Mouse (Mus musculus) heart, postnatal 25 days (tissue): ENCODE results near the gene C730034F03Rik. TPM values are rescaled to one million over a fixed set of nuclear protein-coding genes. Genes with fewer than 3 reads are reported as not detected.
"Not testable (repeated sequence)": the region's sequence is repeated elsewhere in the genome, so short reads cannot be mapped to it uniquely, and the experiment has no call there.

Source experiments
- DNase-seq: peaks from one replicate; pipeline ENCODE4 v3.0.0; 2022; ENCODE audit warnings: low spot score
- intact Hi-C: fragments of 180-260 bp; cut with DNase I; formaldehyde crosslinking; loops from one replicate; pipeline ENCODE4 v1.15.1; 2025
- total RNA-seq, 2 experiments: library from RNA; stranded (reverse); gene quantifications; 2 replicates each; pipeline ENCODE4 v1.2.3; 2021

Gene C730034F03Rik
- total RNA-seq, 2 experiments from 2014 or later: 1.5 TPM

DNA sequence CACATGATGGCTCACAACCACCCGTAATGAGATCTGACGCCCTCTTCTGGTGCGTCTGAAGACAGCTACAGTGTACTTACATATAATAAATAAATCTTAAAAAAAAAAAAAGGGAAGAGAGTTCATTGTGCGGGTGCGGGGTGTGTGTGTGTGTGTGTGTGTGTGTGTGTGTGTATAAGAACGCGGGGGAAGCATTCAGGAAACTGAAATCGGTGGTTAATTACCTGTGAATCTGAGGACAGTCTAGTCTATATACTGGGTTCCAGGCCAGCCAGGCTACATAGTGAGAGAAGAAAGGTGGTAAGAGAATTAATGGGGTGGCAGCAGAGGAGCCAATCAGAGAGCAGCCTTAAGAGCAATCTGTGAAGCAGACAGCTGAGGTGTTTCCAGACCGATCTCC is 1.4 kb downstream of the C730034F03Rik start:
- intact Hi-C loops: loop anchor here (2.0 kb wide), 1 partner anchor 44 kb away; no protein-coding TSS in a partner anchor
- not testable (repeated sequence) for DNase-seq

DNA sequence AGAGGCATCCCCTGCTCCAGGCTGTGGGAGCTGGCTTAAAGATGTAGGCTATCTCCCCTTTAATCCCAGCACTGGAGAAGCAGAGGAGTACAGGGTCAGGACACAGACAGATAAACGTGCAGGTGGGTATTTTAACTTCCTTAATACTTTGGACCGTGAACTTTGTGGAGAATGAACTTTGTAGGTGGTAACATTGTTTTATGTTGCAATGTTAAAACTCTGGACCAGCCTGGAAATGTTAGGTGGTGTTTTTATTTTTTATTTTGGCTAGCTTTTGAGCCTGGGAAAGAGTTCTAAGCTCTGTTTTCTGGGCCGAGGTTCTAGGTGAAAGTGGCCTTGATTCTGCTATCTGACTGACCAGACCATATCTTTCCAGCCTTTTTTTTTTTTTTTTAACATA is 1.9 kb downstream of the C730034F03Rik start:
- intact Hi-C loops: loop anchor here (2.0 kb wide), 1 partner anchor 44 kb away; no protein-coding TSS in a partner anchor
- no peak for DNase-seq

DNA sequence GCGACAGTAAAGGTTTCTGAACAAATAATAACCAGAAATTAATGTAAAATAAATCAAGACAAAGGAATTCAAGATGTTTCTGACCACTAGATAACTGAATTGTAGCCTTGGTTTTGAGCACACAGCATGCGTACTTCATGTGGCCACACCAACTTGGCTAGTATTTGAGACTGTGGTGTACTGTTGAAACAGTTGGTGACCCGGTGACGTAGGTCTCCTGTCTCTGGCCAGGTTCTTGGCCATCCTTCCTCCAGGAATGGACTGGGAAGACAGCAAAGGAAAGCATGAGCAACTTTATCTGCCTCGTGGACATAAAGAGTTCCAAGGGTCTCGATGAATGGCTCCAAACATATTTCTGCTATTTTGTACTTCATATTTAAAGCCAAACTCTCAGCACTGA is 2.4 kb downstream of the C730034F03Rik start:
- no peak for DNase-seq

DNA sequence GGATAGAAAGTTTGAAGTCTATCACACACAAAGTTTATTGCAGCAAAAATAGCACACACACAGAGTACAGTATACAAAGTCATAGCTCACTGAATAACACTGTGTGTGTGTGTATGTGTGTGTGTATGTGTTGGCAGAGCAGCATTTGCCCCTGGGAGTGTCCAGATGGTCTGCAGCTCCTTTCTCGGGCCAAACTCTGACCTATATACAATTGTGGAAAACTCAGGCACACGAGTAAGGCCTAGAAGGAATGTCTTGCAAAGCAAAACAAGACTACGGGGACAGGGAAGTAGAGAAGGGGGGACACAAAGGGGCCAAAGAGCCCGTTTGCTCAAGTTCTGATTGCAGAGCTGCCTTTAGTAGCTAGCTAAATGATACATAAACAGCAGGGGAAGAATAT is 3.6 kb downstream of the C730034F03Rik start:
- intact Hi-C loops: no loop called here
- no peak for DNase-seq

More for the DNA sequence above, 2.4 kb downstream of the C730034F03Rik start:
- intact Hi-C loops: loop anchor here (2.0 kb wide), 1 partner anchor 43 kb away; no protein-coding TSS in a partner anchor

DNA sequence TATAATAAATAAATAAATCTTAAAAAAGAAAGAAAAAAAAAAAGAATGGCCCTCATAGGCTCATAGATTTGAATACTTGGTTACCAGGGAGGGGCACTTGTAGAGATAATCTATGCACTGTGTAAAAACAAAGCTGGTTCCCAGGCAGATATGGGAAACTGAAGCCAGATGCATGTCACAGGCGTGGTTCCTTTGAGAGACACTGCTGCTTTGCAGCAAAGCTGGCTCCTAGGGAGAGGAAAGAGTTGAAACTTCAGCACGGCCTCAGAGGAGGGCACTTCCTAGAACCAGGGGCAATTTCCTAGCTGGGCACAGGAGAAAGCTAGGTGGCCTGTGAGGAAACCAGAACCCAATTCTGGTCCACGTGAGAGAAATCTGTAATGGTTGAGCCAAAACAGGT is 4.7 kb downstream of the C730034F03Rik start:
- no peak for DNase-seq
- intact Hi-C loops: no loop called here

DNA sequence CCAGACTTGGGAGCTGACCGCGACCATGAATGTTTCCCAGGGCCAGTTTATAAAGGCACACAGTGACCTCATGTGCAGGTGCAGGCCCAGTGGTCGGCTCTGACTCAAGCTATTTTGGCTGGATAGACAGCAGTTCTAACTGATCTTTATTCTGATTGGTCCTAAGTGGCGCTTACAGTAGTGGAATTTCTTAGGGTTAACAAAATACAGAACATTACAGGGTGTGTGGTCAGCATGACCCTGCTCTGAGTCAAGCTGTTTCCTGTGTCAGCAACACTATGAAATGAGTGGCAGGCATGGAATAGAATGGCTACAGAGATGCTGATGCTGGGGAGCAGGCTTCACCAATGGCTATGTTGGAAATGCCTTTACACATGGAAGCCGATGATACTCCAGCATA is 6.5 kb downstream of the C730034F03Rik start:
- intact Hi-C loops: no loop called here
- no peak for DNase-seq

DNA sequence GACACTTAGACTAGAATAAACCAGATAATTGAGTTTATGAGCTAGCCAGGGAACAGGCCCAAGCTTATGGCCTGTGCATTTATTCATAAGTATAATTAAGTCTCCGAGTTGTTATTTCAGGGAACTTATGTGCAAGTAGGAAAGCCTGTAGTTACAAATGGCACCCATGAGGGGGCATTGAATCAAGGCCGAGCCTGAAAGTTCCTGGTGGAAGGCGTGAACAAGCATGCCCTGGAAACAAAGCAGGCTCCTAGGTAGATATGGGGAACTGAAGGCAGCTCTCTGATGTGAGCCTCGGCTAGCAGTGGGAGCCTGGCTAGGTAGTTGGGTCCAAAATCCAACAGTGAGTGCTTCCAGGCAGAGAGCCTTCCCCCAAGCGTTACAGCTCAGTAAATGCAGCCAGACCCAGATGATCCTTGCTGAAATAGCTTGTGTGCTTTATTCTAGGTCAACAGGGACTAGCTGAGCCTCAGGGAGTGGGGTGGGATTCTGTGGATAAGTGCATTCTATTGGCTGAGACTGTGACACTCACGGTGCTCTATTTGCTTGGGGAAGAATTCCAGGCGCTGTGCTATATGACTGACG is 13.2 kb downstream of the C730034F03Rik start:
- no peak for DNase-seq
- intact Hi-C loops: no loop called here

DNA sequence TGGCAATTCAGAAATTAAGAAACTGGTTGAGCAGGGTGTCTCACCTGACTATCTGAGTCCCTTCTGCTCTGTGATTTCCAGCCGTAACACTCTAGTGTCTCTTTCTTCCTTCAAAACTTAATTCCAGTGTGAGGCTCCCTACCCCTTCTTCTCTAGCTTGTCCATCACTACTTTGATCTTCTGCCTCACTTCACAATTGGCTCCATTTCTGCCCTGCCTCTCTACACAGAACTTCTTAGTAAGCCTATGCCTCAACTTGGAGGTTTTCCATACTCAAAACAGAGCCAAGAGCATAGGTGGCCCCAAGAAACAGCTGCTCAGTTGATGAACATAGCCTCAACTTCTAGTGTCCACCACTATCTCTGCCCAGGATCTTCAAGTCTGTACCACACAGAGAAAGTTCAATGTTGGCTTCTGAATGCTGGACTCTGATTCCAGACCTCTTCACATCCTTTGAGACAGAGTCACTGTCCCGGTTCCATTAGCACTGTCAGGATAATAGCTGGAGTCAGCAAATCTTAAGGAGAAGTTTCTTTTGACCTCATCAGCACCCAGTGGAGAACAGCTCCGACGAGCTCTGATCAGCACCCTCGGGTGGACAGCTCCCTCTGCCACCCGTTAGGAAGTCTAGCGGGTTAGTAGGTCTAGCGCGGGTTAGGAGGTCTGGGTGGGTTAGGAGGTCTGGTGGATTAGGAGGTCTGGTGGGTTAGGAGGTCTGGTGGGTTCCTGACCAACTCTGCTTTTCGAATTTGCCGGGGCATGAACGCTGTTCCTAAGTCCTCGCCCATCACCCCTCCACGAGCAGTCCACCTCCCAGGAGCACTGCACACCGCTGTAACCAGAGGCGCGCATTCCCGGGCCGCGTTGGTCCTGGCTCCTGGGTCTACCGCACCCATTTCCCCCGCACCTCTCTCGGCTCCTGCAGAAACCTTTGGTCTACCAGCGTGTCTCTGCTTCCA is 23.8 kb downstream of the C730034F03Rik start:
- intact Hi-C loops: no loop called here
- no peak for DNase-seq

DNA sequence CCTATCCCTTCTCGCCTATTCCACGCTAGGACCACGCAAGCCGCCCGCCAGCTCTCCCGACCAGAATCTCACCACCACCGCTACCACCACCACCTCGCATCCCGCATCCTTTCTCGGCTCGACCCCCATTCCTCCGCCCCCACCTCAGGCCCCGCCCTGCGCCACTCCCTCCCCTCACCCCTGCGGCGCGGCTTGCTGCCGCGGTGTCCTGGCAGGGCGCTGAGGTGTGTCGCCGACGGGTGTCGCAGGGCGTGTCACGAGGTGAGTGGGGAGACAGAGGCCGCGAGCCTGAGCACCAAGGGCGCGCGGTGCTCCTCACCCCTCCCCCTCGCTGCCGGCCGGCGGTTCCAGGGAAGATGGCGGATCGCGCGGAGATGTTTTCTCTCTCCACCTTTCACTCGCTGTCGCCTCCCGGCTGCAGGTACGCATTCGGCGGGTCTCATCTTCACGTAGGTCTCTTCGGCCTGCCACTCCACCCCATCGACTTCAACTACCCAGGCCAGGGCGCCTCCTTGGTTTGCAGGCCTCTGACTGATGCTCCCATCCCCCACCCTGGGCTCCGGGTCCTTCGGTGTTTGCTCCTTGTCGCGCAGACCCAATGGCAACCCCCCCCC is 24.6 kb downstream of the C730034F03Rik start, which contains the start of gene Mapk8ip2:
Gene Mapk8ip2 (plus strand): TSS at position 49 of the 614 bp plus-strand sequence.
- intact Hi-C loops: no loop called here
- DNase-seq: no peak

DNA sequence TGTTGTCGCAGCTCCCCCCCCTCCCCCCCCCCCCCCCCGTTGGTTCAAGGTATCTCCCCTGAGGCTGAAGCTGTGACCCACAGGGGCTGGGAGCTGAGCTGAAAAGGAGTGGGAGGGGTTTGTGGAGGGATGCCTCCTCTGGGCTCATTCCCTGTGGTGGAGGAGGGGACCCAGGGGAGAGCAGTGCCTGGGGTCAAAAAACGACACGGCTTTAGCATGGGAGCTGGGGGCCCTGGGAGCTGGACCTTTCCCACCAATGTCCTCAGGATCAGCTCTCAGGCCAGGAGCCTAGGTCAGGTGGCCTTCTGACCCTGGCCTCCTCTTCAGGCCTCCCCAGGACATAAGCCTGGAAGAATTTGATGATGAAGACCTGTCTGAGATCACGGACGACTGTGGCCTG is 25.5 kb downstream of the C730034F03Rik start:
- no peak for DNase-seq

DNA sequence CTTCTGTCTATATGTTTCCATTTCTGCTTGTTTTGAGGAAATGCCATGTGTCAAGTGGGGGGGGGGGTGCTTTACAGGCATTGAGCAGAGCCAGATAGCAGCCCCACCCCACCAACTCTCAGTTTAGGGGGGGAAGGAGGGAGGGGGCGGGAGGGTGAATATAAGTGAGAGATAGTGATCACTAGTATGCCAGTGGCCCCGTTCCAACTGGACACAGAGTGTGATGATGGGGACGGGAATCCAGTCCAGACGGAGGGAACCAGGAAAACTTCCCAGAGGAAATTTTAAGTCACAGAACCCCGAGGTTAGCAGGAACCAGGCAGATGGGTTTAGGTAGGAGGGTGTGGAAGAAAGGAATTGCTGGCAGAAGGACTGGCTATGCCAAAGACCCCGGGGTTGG is 26.3 kb downstream of the C730034F03Rik start:
- DNase-seq: no peak
- intact Hi-C loops: no loop called here

More for the DNA sequence above, 25.5 kb downstream of the C730034F03Rik start:
- intact Hi-C loops: no loop called here

DNA sequence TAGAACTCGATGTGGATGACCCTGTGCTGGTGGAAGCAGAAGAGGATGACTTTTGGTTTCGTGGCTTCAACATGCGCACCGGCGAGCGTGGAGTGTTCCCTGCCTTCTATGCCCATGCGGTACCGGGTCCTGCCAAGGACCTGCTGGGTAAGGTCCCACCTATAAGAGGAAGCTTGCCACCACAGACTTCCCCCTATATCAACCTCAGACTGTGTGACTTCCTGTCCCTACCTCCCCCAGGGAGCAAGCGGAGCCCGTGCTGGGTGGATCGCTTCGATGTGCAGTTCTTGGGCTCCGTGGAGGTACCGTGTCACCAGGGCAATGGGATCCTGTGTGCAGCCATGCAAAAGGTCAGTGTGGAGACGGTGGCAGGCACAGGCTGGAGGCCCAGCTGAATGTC is 29.6 kb downstream of the C730034F03Rik start:
- intact Hi-C loops: no loop called here
- DNase-seq: no peak

DNA sequence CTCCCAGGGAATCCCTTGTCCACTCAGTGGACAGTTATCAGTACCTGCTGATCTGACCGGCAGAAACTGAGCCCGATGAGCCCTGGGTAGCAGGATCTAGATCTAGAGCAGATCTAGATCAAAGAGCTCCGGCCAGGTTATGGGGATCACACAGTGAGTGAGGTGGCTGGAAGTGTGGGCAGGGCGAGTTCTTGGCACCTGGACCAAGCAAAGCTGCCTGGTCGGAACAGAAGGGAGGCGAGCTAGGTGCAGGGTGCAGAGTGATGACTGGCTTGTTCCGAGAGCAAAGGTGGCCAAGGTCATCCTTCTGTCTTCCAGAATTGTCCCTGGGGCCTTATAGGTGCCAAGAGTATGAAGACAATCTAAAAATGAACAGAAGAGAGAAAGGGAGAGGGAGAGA is 30.4 kb downstream of the C730034F03Rik start:
- intact Hi-C loops: no loop called here
- DNase-seq: no peak

DNA sequence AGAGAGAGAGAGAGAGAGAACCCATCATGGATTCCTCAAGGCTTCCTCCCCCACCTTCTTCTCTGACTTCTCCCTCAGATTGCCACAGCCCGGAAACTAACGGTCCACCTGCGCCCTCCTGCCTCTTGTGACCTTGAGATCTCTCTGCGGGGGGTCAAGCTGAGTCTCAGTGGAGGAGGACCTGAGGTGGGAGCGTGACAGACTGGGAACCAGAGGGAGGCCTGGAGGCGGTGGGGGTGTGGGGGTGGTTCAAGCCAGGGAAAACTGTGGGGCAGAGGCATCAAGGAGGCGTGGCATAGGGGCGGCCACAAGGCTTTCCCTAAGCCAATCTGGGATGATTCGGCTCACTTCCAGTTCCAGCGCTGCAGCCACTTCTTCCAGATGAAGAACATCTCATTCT is 30.9 kb downstream of the C730034F03Rik start:
- intact Hi-C loops: no loop called here
- no peak for DNase-seq

DNA sequence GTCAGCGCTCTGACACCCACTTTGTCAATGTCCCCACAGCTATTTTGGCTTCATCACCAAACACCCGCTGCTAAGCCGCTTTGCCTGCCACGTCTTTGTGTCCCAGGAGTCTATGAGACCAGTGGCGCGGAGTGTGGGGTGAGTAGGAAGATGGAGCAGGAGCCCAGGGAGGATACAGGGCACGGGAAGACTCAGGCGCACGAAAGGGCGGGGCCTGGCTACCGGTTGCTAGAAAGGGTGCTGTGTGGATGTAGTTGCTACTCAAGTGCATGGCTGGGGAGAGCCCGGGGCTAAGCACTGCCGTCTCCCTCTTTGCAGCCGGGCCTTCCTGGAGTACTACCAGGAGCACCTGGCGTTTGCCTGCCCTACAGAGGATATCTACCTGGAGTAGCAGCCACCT is 31.9 kb downstream of the C730034F03Rik start:
- no peak for DNase-seq
- intact Hi-C loops: no loop called here

DNA sequence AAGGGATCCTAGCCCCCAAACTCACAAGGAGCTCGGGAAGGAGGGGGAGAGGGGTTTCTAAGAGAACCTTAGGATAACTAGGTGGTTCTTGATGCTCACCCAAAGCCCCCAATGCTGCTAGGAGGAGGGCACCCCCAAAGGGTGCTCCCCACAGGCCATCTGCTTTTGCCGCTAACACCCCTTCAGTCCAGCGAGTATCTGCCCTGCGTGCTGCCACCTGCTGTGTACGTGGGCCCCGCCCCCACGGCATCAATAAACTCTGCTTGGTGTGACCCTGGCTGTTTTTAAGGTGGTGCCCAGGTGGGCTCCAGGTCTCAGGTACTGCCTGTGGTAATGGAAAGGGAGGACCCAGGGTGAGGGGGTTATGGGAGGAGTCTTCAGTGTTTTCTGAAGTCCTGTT is 32.8 kb downstream of the C730034F03Rik start:
- intact Hi-C loops: no loop called here

DNA sequence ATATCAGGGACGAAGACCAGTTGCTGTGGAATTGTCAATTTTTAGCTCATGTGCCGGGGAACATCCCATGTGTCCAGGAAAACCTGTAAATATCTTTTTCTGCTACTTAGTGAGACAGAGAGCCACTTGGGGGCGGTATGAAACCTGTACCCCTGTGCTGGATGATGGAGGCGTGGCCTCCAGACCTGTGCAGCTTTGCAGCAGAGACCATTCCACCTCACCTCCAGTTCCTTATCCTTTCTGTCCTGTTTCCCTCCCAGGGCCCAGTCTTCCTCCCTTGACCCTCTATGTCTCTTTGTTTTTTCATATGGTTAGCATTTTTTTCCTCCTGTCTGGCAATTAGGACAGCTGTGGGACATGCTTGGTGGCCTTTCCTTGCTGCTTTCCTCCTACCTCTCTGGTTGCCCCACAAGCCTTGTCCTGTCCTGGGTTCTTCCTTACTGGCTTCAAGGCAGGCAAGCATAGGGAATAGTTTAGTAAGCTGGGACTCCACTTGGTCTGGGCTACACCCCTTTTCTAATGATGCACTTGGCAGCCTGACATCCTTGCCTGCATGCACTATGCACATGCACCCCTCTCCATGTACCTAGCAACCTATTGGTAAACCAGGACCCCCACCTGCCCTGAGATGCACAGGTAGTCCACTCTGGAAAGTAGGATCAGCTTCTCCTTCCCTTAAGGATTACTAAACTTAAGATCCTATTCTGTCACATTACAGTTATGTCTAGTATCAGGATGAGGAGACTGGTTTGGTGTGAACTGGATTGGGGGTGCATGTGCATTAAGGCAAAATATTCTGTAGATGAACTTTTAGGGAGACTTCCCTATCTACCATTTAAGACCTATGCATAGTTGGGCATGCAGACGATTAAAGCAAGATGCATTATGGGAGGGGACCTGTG is 34.2 kb downstream of the C730034F03Rik start:
- DNase-seq: no peak
- intact Hi-C loops: no loop called here

More for the DNA sequence above, 32.8 kb downstream of the C730034F03Rik start:
- no peak for DNase-seq

DNA sequence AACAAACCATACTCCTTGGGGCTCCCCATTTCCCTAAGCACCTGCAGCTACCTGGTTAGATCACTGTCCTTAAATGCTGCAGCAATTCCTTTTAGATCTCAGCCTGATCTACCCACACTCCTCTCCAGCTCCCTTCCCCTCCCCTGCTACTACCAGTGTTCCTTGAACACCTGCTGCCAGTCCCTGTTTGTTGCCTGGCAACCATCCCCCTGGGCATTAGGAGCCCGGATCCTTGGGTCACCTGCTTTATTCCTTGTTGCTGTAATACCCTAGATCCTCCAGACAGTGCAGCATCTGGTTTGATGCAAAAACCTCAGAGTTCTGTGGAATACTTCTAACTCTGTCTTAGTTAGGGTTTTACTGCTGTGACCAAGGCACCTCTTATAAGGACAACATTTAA is 35.7 kb downstream of the C730034F03Rik start:
- intact Hi-C loops: loop anchor here (5.0 kb wide), 2 partner anchors 37 to 93 kb away; partner anchors contain the start of gene Sco2
- no peak for DNase-seq

DNA sequence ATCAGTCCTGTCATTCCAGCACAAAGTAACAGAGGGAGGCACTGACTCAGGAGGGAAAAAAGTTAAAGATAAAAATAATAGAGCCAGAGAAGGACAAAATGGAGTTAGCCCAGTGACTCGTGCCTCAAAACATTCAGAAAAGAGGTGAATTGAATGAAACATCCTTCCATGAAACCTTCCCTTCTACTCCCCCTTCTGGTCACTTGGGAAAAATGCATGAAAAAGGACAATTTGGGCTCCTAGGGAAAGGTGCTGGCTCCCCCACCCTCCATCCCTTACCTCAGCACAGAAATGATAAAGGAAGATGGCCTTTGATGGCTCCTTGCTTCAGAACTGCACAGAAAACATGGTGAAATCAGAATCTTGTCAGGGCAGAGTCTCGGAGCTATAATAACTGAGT is 39.2 kb downstream of the C730034F03Rik start:
- intact Hi-C loops: loop anchor here (2.0 to 5.0 kb wide), 3 partner anchors 34 to 96 kb away; partner anchors contain the start of gene Sco2
- DNase-seq: no peak
